In the genomic region with DNA sequence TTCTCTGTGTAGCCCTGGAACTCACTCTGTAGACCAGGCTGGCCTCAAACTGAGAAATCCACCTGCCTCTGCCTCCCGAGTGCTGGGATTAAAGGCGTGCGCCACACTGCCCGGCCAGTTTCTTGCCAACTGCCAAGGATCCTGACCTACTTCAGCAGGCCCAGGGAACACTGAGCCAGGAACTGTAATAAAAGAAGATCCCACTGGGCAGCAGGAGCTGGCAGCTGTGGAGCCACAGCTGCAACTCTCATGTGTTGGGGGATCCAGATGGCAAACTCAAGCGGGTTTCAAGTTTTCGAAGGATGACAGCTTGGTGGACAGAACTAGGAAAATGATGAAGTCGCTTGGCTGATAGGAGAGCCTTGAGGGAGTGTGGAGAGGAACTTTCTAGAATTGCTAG, we compare ENCODE assay signal across 23 mouse cellular contexts.
"Had no signal": no experiment of that assay in that cellular context is flagged by ENCODE, and none has a peak within 500 bp of the region (broad histone marks: within the 10 kb centered on the region; RNA-seq: fewer than 3 reads in every experiment).

No protein-coding gene starts in this region.

- H3K36me3 ChIP-seq: limb, embryonic 10.5 days; limb, embryonic 13.5 days; liver, embryonic 12.5 days; liver, embryonic 15.5 days; lung, embryonic 15.5 days; midbrain, embryonic 10.5 days; midbrain, embryonic 13.5 days; neural tube, embryonic 13.5 days; stomach, embryonic 15.5 days had no signal

- H3K9me3 ChIP-seq: limb, embryonic 10.5 days; limb, embryonic 13.5 days; liver, embryonic 15.5 days; lung, embryonic 15.5 days; megakaryocyte, embryonic 14.5 days; midbrain, embryonic 10.5 days; midbrain, embryonic 13.5 days; stomach, embryonic 15.5 days had no signal

- DNase-seq: kidney, adult 2 months; kidney, postnatal 25 days; liver; lung, adult 18-20 months; lung, postnatal 10 days; lung, postnatal 36 days; right cerebral cortex, postnatal 14 days; right cerebral cortex, postnatal 4 days; spleen, adult 18-20 months; thymus, postnatal 25 days had no signal

- H3K4me2 ChIP-seq: limb, embryonic 13.5 days; liver, embryonic 12.5 days; liver, embryonic 15.5 days; lung, embryonic 15.5 days; midbrain, embryonic 13.5 days; neural tube, embryonic 13.5 days; stomach, embryonic 15.5 days had no signal

- ATAC-seq: liver, embryonic 12.5 days; midbrain, embryonic 13.5 days; midbrain, embryonic 16.5 days had no signal

- H3K4me3 ChIP-seq: limb, embryonic 10.5 days; limb, embryonic 13.5 days; liver, embryonic 12.5 days; liver, embryonic 15.5 days; lung, embryonic 15.5 days; megakaryocyte, embryonic 14.5 days; midbrain, embryonic 10.5 days; midbrain, embryonic 13.5 days; myocyte; neural tube, embryonic 13.5 days; stomach, embryonic 15.5 days had no signal

- H3K27me3 ChIP-seq: limb, embryonic 13.5 days; liver, embryonic 12.5 days; liver, embryonic 15.5 days; lung, embryonic 15.5 days; megakaryocyte, embryonic 14.5 days; midbrain, embryonic 13.5 days; neural tube, embryonic 13.5 days; stomach, embryonic 15.5 days had no signal

- H3K27ac ChIP-seq: kidney, postnatal 0 days; limb, embryonic 10.5 days; limb, embryonic 13.5 days; liver, embryonic 12.5 days; liver, embryonic 15.5 days; lung, embryonic 15.5 days; midbrain, embryonic 10.5 days; midbrain, embryonic 13.5 days; neural tube, embryonic 13.5 days; stomach, embryonic 15.5 days had no signal

- H3K9ac ChIP-seq: limb, embryonic 13.5 days; liver, embryonic 12.5 days; liver, embryonic 15.5 days; lung, embryonic 15.5 days; midbrain, embryonic 13.5 days; neural tube, embryonic 13.5 days; stomach, embryonic 15.5 days had no signal
